Mouse (Mus musculus): Measurements from ENCODE around the gene Sptbn1.

Sptbn1 gene

GRCm38 (mm10) chr11:30267892-30268647, at the start of gene Sptbn1:
Sptbn1 (minus strand) TSS chr11:30268175.
- DNase-seq = peak; percentile 95

DNA sequence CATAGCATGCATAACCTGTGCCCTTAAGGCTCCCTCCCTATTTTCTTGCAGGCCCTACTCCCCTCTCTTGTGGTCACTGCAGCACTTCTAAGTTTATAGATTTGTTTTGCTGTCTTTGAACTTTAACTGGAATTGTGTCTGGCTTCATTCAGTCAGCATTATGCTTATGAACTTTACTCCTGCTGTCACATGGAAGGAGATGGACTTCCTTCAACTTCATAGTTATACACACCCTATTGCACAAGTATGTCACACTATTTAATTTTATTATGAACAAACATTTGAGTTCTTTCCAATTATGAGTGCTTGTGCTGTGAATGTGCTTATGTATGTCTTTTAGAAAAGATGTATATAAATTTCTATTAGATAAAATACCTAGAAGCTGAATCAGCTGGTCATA, 26.3 kb upstream of the Sptbn1 start:
- no peak for DNase-seq

DNA sequence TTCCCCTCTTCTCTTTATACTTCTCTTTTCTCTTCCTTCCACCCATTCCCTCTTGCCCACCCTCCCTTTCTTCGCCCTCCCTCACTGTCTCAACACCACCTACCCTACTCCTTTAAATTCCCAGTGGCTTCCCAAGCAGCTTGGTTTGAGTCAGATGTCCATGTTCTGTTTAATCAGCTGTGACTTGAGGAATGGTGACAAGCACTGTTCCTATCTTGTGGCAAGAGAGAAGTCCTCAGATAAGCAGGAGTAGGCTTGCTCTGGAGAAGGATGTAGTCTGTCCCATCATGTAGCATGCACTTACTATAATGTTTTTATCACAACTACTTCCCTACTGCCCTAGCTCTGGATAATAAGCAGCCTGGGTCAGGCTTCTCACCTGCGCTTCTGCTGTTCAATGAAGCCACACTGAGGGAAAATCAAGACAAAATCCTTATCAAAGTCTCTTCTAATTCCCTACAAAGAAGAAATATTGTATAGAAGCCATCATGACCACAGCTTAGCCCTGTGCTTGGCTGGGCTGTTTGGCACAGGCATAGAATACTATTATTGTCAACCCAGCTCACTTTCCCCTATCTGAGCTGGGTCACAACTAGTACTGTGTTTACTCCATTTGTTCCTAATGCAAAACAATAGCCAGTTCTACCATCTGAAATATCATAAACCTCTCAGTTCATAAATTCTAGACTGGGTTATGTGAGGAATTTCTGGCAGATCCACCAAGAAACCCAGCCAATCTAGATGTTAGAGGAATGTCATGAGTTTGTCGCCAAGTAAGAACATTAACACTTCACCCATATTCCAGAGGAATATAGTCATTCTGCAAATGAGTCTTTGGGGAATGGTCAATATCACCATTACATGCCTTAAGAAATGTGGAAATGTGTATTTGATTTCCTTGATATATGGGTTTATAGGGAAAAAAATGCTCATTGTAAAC, 24.5 kb upstream of the Sptbn1 start:
- no peak for DNase-seq

DNA sequence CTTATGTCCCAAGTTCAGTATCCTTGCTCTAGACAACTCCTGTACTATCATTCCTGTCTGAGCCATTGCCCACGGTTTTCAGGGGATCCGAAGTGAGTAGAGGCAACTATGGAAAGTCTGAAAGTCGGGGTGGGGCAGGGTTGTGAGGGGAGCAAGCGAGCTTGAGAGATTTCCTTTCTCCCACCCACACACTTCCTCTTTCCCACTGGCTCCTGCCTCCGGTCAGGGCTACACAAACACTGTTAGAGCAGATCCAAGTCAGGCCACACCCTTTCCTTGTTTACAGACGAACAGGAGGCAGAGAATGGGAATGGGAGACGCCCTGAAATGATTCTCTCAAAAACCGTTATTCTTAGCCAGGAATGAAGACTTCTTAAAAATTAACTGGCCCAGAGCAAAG, 23.2 kb upstream of the Sptbn1 start:
- DNase-seq = no peak

DNA sequence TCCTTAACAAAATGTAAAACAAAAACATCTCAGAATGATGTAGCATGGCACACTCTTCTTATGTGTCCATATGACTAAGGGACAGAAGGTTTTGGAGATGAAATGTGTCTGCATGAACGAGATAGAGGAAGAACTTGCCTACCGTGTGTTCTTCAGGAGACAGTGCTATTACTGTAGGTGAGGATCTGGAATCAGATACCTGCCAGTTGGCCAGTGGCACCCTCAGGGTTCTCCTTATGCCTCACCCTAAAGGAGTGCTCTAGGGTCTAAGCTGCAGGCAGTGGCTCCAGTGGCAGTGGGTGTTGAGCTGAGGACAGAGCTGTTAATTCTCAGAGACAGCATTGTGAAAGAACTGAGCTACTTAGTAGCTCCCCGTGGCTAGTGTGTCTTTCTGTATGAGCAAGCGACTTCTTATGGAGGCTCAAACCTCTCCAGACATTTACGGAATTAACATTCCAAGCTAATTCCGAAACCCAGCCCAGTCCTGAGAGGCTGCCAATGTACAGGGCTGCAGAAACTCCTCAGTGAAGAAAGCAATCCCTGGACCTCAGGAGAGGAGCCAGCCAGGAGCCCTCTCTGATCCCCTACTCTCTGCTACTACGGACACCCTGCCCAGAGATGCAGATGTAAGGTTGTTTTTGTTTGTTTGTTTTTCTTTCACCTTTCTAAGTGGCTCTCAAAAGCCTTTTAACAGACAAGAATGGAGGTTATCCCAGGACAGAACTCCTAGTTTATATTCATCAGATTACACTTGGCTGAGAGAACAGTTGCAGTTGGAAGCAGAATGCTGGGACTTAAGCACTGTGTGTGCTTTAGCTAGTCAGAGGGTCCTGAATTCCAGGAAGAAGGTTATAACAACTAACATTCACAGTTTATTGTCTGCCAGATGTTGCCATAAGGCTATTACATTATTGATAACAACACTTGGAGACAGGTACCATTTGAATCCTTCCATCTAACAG, 21.8 kb upstream of the Sptbn1 start:
- DNase-seq = no peak

- no peak for DNase-seq
Measured at GRCm38 (mm10) chr11:30288075-30288474, 20.1 kb upstream of the Sptbn1 start.

DNA sequence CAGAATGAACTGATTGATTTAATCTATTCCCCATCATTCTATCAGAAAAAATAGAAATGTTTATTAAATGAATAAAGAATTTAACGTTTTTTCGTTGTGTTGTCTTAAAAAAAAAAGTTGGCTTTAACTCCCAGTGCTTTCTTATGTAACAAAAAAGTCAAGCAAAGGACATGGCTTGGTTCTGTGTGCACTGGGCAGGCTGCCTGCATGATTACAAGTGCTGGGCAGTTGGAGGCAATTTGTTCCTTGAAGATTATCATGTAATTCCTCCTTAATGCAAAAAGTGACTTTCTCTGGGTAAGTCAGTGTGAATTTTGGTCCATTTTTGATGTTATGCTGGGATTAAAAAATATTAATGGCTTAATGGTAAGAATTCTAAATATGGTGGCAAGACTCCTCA, 15.7 kb upstream of the Sptbn1 start:
- no peak for DNase-seq

GRCm38 (mm10) chr11:30281096-30281495, 13.1 kb upstream of the Sptbn1 start:
- DNase-seq = no peak

DNA sequence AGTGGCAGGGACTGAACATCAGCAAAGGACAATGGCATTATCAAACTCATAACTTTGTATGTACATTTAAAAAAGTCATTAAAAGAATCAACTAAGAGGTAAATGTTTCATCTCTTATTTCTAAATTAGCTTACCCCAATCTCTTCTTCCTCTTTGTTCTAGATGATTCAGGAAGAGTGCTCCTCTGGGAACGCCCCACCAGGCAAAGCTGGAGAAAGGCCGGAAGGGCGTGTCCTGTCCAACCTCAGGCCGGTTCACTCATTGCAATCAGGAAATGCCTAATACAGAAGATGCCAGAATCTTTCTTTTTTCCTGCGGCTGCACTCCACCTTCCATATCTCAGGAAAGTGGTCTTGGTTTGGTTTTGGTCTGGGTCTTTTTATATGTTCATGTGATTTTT, 11.3 kb upstream of the Sptbn1 start:
- DNase-seq = no peak

GRCm38 (mm10) chr11:30275436-30276031, 7.6 kb upstream of the Sptbn1 start:
- no peak for DNase-seq

- no peak for DNase-seq
Measured at GRCm38 (mm10) chr11:30269524-30269923, 1.5 kb upstream of the Sptbn1 start.

GRCm38 (mm10) chr11:30268648-30269375, 837 bp upstream of the Sptbn1 start:
- no peak for DNase-seq

- DNase-seq = peak; percentile 72
Measured at GRCm38 (mm10) chr11:30267036-30267891, 711 bp downstream of the Sptbn1 start.

DNA sequence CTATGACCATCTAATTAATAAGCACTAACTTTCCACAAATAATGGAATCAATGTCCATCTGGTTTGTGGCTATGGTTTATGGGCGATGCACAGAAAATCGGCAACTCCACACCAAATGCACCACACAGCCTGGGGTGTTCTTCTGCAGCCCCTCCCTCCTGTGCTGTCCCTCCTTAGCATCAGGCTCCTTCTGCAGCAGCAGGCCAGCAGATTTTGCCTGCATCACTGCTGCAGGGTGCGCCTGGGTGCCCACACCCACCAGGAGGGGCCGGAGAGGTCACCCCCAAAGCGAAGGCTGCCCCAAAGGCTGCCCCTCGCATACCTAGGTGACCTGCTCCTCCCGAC, 1.3 kb downstream of the Sptbn1 start:
- DNase-seq = no peak

DNA sequence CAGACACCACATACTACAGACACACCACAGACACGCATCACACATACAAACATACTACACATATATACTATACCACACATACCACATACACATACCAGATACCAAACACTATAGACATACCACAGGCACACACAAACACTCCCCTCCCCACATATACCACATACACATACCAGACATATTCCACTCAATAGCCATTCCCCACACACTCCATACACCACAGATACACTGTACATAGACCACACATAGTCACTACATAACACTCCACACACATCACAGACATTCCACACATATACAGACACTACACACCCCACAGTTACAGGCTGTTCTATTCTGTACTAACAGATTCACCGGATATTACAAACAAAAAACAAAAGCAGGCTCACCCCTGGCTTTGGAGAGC, 2.3 kb downstream of the Sptbn1 start:
- no peak for DNase-seq

DNA sequence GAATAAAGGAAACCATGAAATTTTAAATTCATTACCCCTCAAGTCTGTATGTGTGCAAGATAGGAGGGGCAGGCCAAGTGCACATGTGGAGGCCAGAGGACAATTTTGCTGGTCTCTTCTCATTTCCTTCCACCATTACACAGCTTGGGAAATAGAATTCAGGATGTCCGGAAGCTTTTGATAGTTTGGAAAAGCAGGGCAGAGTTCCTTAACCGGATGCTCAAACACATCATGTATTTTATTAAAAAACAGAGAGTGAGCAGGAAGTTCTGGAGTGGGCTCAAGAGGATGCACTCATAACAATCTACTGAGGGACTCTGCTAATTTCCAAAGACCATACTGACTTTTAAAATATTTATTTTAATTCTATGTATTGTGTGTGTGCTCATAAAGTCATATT, 4.3 kb downstream of the Sptbn1 start:
- DNase-seq = no peak

DNA sequence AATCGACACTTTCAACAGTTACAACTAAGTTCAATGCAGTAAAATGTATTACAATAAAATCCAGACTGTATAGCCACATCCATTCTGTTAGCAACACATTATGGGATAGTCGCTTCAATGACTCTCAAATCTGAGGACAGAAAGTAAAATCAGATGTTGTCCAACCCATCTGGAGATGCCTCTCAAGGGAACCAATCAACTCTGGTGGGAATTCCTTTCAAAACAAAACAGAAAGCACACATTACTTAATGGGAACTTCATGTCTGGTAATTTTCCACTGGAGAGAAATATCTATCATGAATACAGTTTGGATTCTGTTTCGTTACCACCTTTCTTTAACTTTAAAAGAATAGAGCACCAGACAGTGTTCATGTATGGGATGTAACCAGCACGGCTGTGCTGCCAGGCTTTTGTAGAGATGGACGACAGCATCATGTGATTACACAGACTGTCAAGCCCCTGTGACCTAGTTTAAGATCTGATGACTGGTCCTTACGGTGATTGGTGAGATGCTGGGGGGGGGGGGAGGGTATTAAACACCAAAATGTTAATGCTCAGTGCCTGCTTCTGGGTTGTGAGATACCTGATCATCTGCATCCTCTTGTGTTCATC, 9.1 kb downstream of the Sptbn1 start:
- peak; percentile 44 for DNase-seq

DNA sequence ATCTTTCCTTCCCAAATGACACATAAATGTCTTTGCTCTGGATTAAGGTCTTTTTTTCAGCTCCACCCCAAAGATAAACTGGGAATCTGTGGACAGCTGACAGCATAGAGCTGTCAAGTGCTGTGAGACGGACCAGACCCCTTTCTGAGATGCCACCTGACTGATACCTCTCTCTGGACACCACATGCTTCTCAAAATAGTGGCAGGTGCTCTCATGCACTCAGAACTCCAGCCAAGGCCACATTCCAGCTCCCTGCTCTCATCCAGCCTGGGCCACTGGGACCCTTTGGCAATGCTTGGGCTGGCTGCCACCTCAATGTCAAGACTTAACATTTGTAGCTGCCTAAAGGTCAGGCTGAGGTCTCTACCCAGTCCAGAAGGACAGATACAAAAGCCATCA, 10.2 kb downstream of the Sptbn1 start:
- no peak for DNase-seq

DNA sequence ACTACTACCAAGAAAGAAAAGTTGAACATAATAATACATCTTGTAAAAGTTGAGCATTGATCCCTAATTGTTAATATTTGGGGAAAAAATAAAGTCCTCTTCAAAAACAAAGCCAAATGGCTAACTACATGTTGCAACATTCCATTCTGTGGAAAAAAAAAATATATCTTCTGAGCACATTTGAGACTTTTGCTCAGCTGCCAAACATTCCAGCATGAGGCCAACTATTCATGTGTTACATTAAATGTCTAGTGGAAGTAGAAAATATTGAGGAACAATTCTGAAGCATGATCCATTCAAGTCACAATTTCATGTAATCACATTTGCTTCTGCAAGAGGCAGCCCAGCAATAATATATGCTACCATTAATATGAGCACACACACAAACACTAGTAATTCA, 10.9 kb downstream of the Sptbn1 start:
- no peak for DNase-seq

DNA sequence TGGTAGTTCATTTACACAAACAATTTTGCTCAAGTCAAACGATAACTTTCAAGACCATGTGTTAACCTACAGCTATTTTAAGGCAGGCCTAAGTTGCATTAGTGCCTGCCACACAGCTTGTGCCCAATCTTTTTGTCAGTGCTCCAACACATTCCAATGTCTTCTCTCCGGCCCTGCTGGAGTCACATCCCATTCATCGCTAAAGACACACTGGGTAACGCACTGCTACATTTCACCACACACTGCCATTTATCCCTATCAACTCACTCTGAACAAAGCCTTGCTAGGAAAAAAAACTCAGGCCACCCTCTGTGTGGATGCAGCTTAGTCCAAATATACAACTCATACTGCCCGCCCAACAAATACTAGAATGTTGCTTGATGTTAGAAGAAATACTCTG, 11.5 kb downstream of the Sptbn1 start:
- no peak for DNase-seq

Measured in retina, postnatal 1 day (tissue).